Mouse (Mus musculus): ENCODE data around the gene Nectin2. TPM values are rescaled to one million over a fixed set of nuclear protein-coding genes. Genes with fewer than 3 reads are reported as not detected.

Nectin2 gene
- polyA plus RNA-seq, 1 experiment = 11.4 TPM

DNA sequence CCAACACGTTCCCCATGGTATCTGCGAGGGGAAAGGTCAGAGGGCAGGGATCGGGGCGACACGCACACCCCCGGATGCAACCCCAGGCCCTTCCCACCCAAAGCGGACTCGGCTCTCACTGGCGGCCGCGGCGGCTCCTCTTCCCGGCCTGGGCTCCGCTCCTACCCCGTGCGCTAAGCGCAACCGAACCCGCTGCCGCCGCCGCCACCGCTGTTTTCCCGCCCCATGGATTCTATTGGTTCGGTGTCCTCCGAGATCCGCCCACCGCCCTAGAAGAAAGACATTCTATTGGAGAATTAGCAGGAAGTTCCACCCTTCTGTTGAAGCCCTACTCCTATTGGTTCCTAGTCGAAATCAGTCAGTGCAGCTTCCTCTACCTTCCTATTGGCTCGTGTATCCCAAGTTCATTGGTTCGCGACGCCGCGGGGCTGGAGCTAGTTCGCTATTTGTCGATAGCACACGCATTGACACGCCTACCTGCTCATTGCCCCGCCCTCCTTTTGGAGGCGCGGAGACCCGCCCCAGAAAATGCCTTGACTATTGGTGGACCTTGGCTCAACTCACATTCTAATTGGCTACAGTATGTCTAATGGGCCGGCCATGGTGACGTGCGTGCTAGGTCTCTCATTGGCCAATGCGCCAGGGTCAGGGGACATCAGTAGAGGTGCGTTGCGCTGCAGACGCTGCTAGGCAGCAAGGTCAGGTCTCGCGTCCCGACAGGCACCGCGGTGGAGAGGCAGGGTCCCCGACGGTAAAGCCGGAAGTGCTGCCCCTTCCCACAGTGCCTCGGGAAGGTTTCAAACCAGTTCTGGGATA, 34.8 kb downstream of the Nectin2 start, which contains the start of gene Tomm40:
Gene Tomm40, minus strand, starts transcription at position 200 of the 816 bp plus-strand sequence.
- H3K36me3 ChIP-seq (ENCODE audit: control insufficient read depth, insufficient read depth, low read length) = peaks cover 4% of the 10 kb centered on the region
- no peaks in the 10 kb centered on the region for H3K27me3 ChIP-seq (ENCODE audit: control insufficient read depth, insufficient read depth, low read length)
- peaks cover 4% of the 10 kb centered on the region for H3K4me1 ChIP-seq (replicated peaks; ENCODE audit: control insufficient read depth, insufficient read depth, low read length)
- DNase-seq = peak; percentile 98
- peak within 1 kb of the TSS; percentile 43; the same call in 1 of the 2 replicates for H3K27ac ChIP-seq (ENCODE audit: control insufficient read depth, insufficient read depth, low read length)
- H3K4me3 ChIP-seq (ENCODE audit: control insufficient read depth, insufficient read depth, low read length) = peak within 1 kb of the TSS; percentile 78
- 0 out of 2 replicates have a peak, but pooled peaks have one; percentile 13 for TF ChIP-seq POLR2A (IDR thresholded peaks at IDR 0.05; ENCODE audit: control insufficient read depth, extremely low read depth, insufficient read depth, low read length, poor library complexity)
- TF ChIP-seq CTCF (IDR thresholded peaks at IDR 0.05; ENCODE audit: borderline replicate concordance, control insufficient read depth, extremely low read depth, insufficient read depth, low read length, poor library complexity) = peak; percentile 45; the same call in 1 of the 2 replicates
- under 1% methylated on average over 57 of the region's 59 CpGs for WGBS

DNA sequence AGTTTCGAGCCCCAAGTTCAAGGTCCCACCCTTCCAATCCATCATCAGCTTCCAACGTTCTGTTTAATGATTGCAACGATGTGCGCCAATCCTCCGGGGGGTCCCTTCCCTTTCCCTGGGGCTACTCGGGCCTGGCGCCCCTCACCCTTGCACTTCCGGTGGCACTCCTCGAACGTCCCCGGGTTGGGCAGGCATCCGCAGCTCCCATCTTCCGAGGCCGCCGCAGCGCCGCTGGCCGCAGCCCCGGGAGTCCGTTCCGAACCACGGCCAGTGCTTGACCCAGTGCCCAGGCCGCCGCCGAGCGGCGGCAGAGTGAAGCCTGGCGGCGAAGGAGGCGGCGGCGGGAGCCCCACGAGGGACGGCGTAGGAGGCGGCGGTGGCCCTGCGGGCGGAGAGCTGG, 35.4 kb downstream of the Nectin2 start:
- Histone ChIP-seq H3K36me3 (ENCODE audit: control insufficient read depth, insufficient read depth, low read length) (peaks cover 4% of the 10 kb centered on the region), H3K4me3 (ENCODE audit: control insufficient read depth, insufficient read depth, low read length) (peak overlapping the region; percentile 78), H3K4me1 (replicated peaks; ENCODE audit: control insufficient read depth, insufficient read depth, low read length) (peaks cover 4% of the 10 kb centered on the region), H3K27ac (ENCODE audit: control insufficient read depth, insufficient read depth, low read length) (no peak overlapping the region), H3K27me3 (ENCODE audit: control insufficient read depth, insufficient read depth, low read length) (no peaks in the 10 kb centered on the region)
- under 1% methylated on average over 39 of the region's 39 CpGs for WGBS
- no peak for DNase-seq
- TF ChIP-seq CTCF (IDR thresholded peaks at IDR 0.05; ENCODE audit: borderline replicate concordance, control insufficient read depth, extremely low read depth, insufficient read depth, low read length, poor library complexity) = no peak
- TF ChIP-seq POLR2A (IDR thresholded peaks at IDR 0.05; ENCODE audit: control insufficient read depth, extremely low read depth, insufficient read depth, low read length, poor library complexity) = no peak

DNA sequence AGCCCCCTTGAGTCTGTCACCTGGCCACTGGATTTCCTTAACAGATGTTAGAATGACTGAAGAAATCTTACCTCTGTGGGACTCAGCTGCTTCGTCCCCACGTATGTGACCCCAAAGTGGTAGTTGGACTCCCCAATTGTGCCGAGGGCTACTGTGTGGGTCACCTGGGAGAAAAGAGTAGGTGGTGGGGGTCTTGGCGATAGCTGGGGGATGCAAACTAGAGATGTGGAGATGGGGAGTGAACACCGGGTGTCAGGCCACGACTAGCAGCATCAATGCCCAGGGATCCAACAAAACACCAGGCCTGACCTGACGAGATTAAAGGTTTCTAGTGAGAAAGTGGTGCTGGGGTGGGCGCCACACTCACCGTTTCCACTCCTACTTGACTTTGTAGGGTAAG, 36.7 kb downstream of the Nectin2 start:
- Histone ChIP-seq H3K27me3 (ENCODE audit: control insufficient read depth, insufficient read depth, low read length) (no peaks in the 10 kb centered on the region), H3K4me3 (ENCODE audit: control insufficient read depth, insufficient read depth, low read length) (no peak overlapping the region), H3K4me1 (replicated peaks; ENCODE audit: control insufficient read depth, insufficient read depth, low read length) (peaks cover 4% of the 10 kb centered on the region), H3K36me3 (ENCODE audit: control insufficient read depth, insufficient read depth, low read length) (peaks cover 10% of the 10 kb centered on the region), H3K27ac (ENCODE audit: control insufficient read depth, insufficient read depth, low read length) (no peak overlapping the region)
- 91% methylated on average over 9 of the region's 9 CpGs for WGBS
- no peak for DNase-seq
- no peak for TF ChIP-seq POLR2A (IDR thresholded peaks at IDR 0.05; ENCODE audit: control insufficient read depth, extremely low read depth, insufficient read depth, low read length, poor library complexity)

DNA sequence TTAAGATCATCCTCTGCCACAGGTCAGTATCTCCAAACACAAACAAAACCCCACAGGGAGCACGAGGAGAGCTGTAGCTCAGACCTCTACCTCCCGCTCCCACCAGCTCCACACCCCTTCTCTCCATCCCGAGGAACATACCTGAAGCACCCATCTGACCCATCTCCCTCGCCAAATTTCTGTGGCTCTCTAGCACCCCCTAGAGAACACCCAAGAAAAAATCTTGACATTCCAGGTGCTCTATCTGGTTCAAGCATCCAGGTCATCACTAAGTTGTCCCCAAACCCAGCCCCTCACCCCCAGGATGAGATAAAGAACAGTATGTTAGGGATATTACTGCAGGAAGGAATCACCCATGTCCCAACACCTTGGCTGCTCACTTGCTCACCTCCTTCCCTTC, 37.1 kb downstream of the Nectin2 start:
- Histone ChIP-seq H3K36me3 (ENCODE audit: control insufficient read depth, insufficient read depth, low read length) (peaks cover 11% of the 10 kb centered on the region), H3K4me1 (replicated peaks; ENCODE audit: control insufficient read depth, insufficient read depth, low read length) (peaks cover 4% of the 10 kb centered on the region), H3K27me3 (ENCODE audit: control insufficient read depth, insufficient read depth, low read length) (no peaks in the 10 kb centered on the region), H3K4me3 (ENCODE audit: control insufficient read depth, insufficient read depth, low read length) (no peak overlapping the region), H3K27ac (ENCODE audit: control insufficient read depth, insufficient read depth, low read length) (no peak overlapping the region)
- TF ChIP-seq POLR2A (IDR thresholded peaks at IDR 0.05; ENCODE audit: control insufficient read depth, extremely low read depth, insufficient read depth, low read length, poor library complexity) = no peak
- TF ChIP-seq CTCF (IDR thresholded peaks at IDR 0.05; ENCODE audit: borderline replicate concordance, control insufficient read depth, extremely low read depth, insufficient read depth, low read length, poor library complexity) = no peak
- DNase-seq = peak; percentile 26
- 55% methylated on average over 4 of the region's 4 CpGs for WGBS

DNA sequence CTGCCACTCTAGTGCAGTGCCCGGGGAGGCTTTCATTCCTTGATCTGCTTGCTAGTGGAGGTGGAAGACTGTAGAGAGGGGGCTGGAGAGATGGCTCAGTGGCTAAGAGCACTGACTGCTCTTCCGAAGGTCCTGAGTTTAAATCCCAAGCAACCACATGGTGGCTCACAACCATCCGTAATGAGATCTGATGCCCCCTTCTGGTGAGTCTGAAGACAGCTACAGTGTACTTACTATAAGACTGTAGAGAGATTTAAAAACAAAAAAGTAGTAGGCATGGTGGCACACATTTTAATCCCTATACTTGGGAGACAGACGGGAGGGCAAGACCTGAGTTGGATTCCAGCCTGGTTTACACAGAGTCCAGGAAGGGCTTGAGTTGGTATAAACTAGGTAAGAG, 37.9 kb downstream of the Nectin2 start:
- Histone ChIP-seq H3K27ac (ENCODE audit: control insufficient read depth, insufficient read depth, low read length) (no peak overlapping the region), H3K4me1 (replicated peaks; ENCODE audit: control insufficient read depth, insufficient read depth, low read length) (peaks cover 4% of the 10 kb centered on the region), H3K36me3 (ENCODE audit: control insufficient read depth, insufficient read depth, low read length) (peaks cover 11% of the 10 kb centered on the region), H3K27me3 (ENCODE audit: control insufficient read depth, insufficient read depth, low read length) (no peaks in the 10 kb centered on the region), H3K4me3 (ENCODE audit: control insufficient read depth, insufficient read depth, low read length) (no peak overlapping the region)
- TF ChIP-seq CTCF (IDR thresholded peaks at IDR 0.05; ENCODE audit: borderline replicate concordance, control insufficient read depth, extremely low read depth, insufficient read depth, low read length, poor library complexity) = no peak
- no peak for TF ChIP-seq POLR2A (IDR thresholded peaks at IDR 0.05; ENCODE audit: control insufficient read depth, extremely low read depth, insufficient read depth, low read length, poor library complexity)
- 79% methylated on average over 4 of the region's 4 CpGs for WGBS
- DNase-seq = no peak

DNA sequence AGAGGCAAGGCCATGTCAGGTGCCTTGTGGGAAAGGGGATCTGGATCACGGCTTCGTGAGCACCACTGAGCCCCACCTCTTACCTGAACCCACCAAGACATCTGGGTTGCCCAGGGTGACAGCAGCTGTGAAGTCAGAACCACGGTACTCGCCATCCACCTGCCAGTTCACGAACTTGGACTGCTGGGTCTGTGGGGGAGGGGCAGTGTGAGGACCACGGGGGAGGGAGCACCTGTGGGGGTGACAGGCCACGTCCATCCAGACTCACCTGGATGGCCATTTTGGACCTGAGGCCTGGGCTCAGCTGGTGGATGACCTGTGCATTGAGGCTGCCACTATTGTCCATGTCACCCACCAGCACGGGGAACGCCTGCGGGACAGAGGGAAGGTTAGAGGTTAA, 39.6 kb downstream of the Nectin2 start:
- peaks cover 11% of the 10 kb centered on the region for H3K36me3 ChIP-seq (ENCODE audit: control insufficient read depth, insufficient read depth, low read length)
- no peak overlapping the region for H3K27ac ChIP-seq (ENCODE audit: control insufficient read depth, insufficient read depth, low read length)
- no peak for TF ChIP-seq CTCF (IDR thresholded peaks at IDR 0.05; ENCODE audit: borderline replicate concordance, control insufficient read depth, extremely low read depth, insufficient read depth, low read length, poor library complexity)
- no peak for TF ChIP-seq POLR2A (IDR thresholded peaks at IDR 0.05; ENCODE audit: control insufficient read depth, extremely low read depth, insufficient read depth, low read length, poor library complexity)
- WGBS = 76% methylated on average over 10 of the region's 10 CpGs
- H3K4me3 ChIP-seq (ENCODE audit: control insufficient read depth, insufficient read depth, low read length) = no peak overlapping the region
- H3K27me3 ChIP-seq (ENCODE audit: control insufficient read depth, insufficient read depth, low read length) = no peaks in the 10 kb centered on the region
- no peak for DNase-seq
- peaks cover 4% of the 10 kb centered on the region for H3K4me1 ChIP-seq (replicated peaks; ENCODE audit: control insufficient read depth, insufficient read depth, low read length)
